Mouse (Mus musculus) heart, embryonic 13.5 days (tissue): Measurements from ENCODE around the gene Agtr1a. TPM values are rescaled to one million over a fixed set of nuclear protein-coding genes. Genes with fewer than 3 reads are reported as not detected.

Experiments
- ATAC-seq: fragments of 200-750 bp; cut with Nextera tagmentation; 2 replicates; pipeline ENCODE4 v1.8.0; 2017; ENCODE audit warnings: moderate TSS enrichment; ENCODE audit not compliant: insufficient number of reproducible peaks, low FRiP score, low TSS enrichment; ENCODE audit errors: extremely low read depth
- H3K27ac ChIP-seq: fragments of 300-500 bp; sonication (generic); replicated peaks from 2 replicates; pipeline ENCODE4 v1.5.1; 2015; ENCODE audit warnings: moderate library complexity, mild to moderate bottlenecking, inconsistent platforms
- H3K27me3 ChIP-seq: fragments of 300-500 bp; sonication (generic); replicated peaks from 2 replicates; pipeline ENCODE4 v1.6.1; 2015; ENCODE audit warnings: mild to moderate bottlenecking, inconsistent platforms
- H3K36me3 ChIP-seq: fragments of 300-500 bp; sonication (generic); 2 replicates; pipeline ENCODE4 v1.6.1; 2015; ENCODE audit warnings: mild to moderate bottlenecking, inconsistent platforms
- H3K4me1 ChIP-seq: fragments of 300-500 bp; sonication (generic); 2 replicates; pipeline ENCODE4 v1.6.1; 2015; ENCODE audit warnings: inconsistent platforms
- H3K4me2 ChIP-seq: fragments of 300-500 bp; sonication (generic); 2 replicates; pipeline ENCODE4 v1.6.1; 2015; ENCODE audit warnings: inconsistent platforms, mild to moderate bottlenecking, moderate library complexity
- H3K4me3 ChIP-seq: fragments of 300-500 bp; sonication (generic); 2 replicates; pipeline ENCODE4 v1.5.1; 2015; ENCODE audit warnings: moderate library complexity, mild to moderate bottlenecking, inconsistent platforms
- H3K9ac ChIP-seq: fragments of 300-500 bp; sonication (generic); 2 replicates; pipeline ENCODE4 v1.6.1; 2015; ENCODE audit warnings: inconsistent platforms, mild to moderate bottlenecking, moderate library complexity
- H3K9me3 ChIP-seq: fragments of 300-500 bp; sonication (generic); 2 replicates; pipeline ENCODE4 v1.6.1; 2016; ENCODE audit warnings: inconsistent platforms
- WGBS: fragments of 180-500 bp; shearing (Covaris S2); methylation state at CpG from one replicate; pipeline ENCODE4 v1.1.7; 2015; ENCODE audit warnings: mixed read lengths; 5-methylcytosine and 5-hydroxymethylcytosine counted together
- polyA plus RNA-seq: library from polyadenylated mRNA; unstranded; fragments of >200 nt; fragmentation: Nextera tagmentation; extraction: Ambion mirVana; gene quantifications from 2 replicates; pipeline ENCODE4 v1.2.1, GENCODE M21; 2015

Gene Agtr1a
- polyA plus RNA-seq, 1 experiment from 2014 or later = 9.2 TPM

DNA sequence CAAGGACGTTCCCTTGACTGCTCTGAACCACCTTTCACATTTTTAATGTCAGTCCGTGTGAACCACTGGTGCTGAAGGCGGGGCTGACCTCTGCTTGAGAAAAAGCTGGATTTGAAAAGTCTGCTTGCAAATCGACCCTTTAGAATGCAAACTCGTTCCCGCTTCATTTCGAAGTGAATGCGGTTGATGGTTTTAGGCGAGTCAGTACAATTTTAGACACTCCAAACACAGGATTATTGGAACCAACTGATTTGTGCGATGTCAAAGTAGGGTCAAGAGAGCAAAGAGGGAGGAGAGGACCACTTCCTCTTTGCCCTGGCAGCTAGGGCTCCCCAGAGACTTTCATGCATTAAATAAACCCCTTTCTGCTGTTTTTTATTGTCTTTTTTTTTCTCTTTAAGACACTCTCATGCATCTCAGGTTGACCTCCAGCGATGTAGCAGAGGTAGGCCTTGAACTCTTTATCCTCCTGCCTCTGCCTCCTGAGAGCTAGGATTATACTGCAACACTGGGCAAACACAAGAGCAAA is 27.9 kb downstream of the Agtr1a start:
- no peak for ATAC-seq
- Histone ChIP-seq H3K36me3 (no peaks in the 10 kb centered on the region), H3K4me3 (no peak overlapping the region), H3K27ac (no peak overlapping the region), H3K4me2 (no peak overlapping the region), H3K27me3 (no peaks in the 10 kb centered on the region), H3K9ac (no peak overlapping the region), H3K4me1 (peaks cover 24% of the 10 kb centered on the region), H3K9me3 (no peaks in the 10 kb centered on the region)
- 81% methylated on average over 11 of the region's 11 CpGs for WGBS

- Histone ChIP-seq H3K27me3 (no peaks in the 10 kb centered on the region), H3K9me3 (no peaks in the 10 kb centered on the region), H3K4me3 (no peak overlapping the region), H3K4me2 (no peak overlapping the region), H3K36me3 (no peaks in the 10 kb centered on the region), H3K9ac (no peak overlapping the region), H3K4me1 (peaks cover 24% of the 10 kb centered on the region), H3K27ac (no peak overlapping the region)
- ATAC-seq = no peak
- WGBS = 81% methylated on average over 9 of the region's 9 CpGs
These were observed 28.5 kb downstream of the Agtr1a start for GRCm38 (mm10) chr13:30364780-30365179.

- H3K4me1 ChIP-seq = peaks cover 24% of the 10 kb centered on the region
- 42% methylated on average over 2 of the region's 2 CpGs for WGBS
- ATAC-seq = no peak
- H3K4me3 ChIP-seq = no peak overlapping the region
- H3K36me3 ChIP-seq = no peaks in the 10 kb centered on the region
- H3K27ac ChIP-seq = no peak overlapping the region
- H3K9ac ChIP-seq = no peak overlapping the region
- H3K4me2 ChIP-seq = no peak overlapping the region
- no peaks in the 10 kb centered on the region for H3K27me3 ChIP-seq
- H3K9me3 ChIP-seq = no peaks in the 10 kb centered on the region
These were observed 29.1 kb downstream of the Agtr1a start for GRCm38 (mm10) chr13:30365378-30365777.

DNA sequence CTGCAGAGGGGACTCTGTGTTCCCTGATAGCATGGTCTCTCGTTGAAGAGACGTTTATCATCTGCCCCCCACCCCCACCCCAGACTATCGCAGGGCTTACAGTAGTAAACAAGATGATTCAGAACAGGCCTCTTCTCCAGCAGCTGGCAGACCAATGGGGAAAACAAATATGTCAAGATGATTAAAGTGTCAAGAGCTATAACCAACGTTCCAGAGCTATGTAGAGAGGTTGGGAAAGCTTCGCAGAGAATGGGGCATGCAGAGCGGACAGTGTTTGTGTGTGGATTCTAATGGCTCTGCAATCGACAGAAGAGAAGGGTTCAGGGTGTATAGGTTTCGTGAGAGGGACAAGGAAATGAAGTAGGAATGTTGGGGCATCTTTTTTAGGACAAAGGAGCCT is 31.9 kb downstream of the Agtr1a start:
- Histone ChIP-seq H3K4me1 (peaks cover 18% of the 10 kb centered on the region), H3K4me2 (no peak overlapping the region), H3K27me3 (no peaks in the 10 kb centered on the region), H3K4me3 (no peak overlapping the region), H3K27ac (no peak overlapping the region), H3K9me3 (no peaks in the 10 kb centered on the region), H3K9ac (no peak overlapping the region), H3K36me3 (no peaks in the 10 kb centered on the region)
- no peak for ATAC-seq
- WGBS = 58% methylated on average over 8 of the region's 8 CpGs

GRCm38 (mm10) chr13:30368746-30369145 is 32.5 kb downstream of the Agtr1a start:
- Histone ChIP-seq H3K9me3 (no peaks in the 10 kb centered on the region), H3K36me3 (no peaks in the 10 kb centered on the region), H3K27ac (no peak overlapping the region), H3K4me3 (no peak overlapping the region), H3K27me3 (no peaks in the 10 kb centered on the region), H3K4me2 (no peak overlapping the region), H3K4me1 (peaks cover 14% of the 10 kb centered on the region), H3K9ac (no peak overlapping the region)
- 47% methylated on average over 2 of the region's 2 CpGs for WGBS
- ATAC-seq = no peak

DNA sequence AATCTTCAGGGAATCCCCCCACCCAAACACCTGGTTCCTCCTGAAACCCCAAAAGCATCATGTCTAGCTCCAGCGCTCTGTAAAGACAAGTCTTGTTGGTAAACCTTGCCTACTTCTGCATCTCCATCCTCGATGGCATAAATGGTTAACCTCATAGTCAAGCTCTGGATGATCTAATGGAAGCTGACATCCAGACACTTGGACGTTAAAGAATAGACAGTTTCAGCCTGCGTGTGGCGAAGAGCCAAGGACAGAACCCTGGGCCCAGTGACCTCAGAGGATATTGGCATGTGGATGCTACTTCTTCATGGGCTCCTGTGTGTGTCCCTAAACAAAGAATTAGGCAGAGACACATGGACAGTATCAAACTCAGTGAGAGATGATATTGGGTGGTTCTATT is 42.6 kb downstream of the Agtr1a start:
- Histone ChIP-seq H3K27ac (no peak overlapping the region), H3K9ac (no peak overlapping the region), H3K36me3 (no peaks in the 10 kb centered on the region), H3K4me3 (no peak overlapping the region), H3K4me2 (no peak overlapping the region), H3K27me3 (no peaks in the 10 kb centered on the region), H3K4me1 (peaks cover 6% of the 10 kb centered on the region), H3K9me3 (0 out of 2 replicates have a peak, but pooled peaks cover 5% of the 10 kb centered on the region)
- 74% methylated on average over 5 of the region's 5 CpGs for WGBS
- ATAC-seq = no peak

- Histone ChIP-seq H3K36me3 (no peaks in the 10 kb centered on the region), H3K9ac (no peak overlapping the region), H3K4me1 (peaks cover 3% of the 10 kb centered on the region), H3K9me3 (0 out of 2 replicates have a peak, but pooled peaks cover 5% of the 10 kb centered on the region), H3K4me2 (no peak overlapping the region), H3K27me3 (no peaks in the 10 kb centered on the region), H3K27ac (no peak overlapping the region), H3K4me3 (no peak overlapping the region)
- no peak for ATAC-seq
- WGBS = 82% methylated on average over 6 of the region's 6 CpGs
These were observed 48.9 kb downstream of the Agtr1a start for GRCm38 (mm10) chr13:30385183-30385582.

- ATAC-seq = no peak
- Histone ChIP-seq H3K9me3 (peaks cover 6% of the 10 kb centered on the region), H3K36me3 (no peaks in the 10 kb centered on the region), H3K4me1 (no peaks in the 10 kb centered on the region), H3K9ac (no peak overlapping the region), H3K27me3 (no peaks in the 10 kb centered on the region), H3K4me3 (no peak overlapping the region), H3K27ac (no peak overlapping the region), H3K4me2 (no peak overlapping the region)
These were observed 57.9 kb downstream of the Agtr1a start for GRCm38 (mm10) chr13:30394123-30394522.

GRCm38 (mm10) chr13:30396431-30396830 is 60.2 kb downstream of the Agtr1a start:
- Histone ChIP-seq H3K9me3 (peaks cover 6% of the 10 kb centered on the region), H3K4me3 (no peak overlapping the region), H3K27ac (no peak overlapping the region), H3K27me3 (no peaks in the 10 kb centered on the region), H3K36me3 (no peaks in the 10 kb centered on the region), H3K4me2 (no peak overlapping the region), H3K4me1 (no peaks in the 10 kb centered on the region), H3K9ac (no peak overlapping the region)
- 62% methylated on average over 3 of the region's 3 CpGs for WGBS
- ATAC-seq = no peak

- H3K27ac ChIP-seq = no peak overlapping the region
- no peak for ATAC-seq
- no peaks in the 10 kb centered on the region for H3K27me3 ChIP-seq
- no peak overlapping the region for H3K9ac ChIP-seq
- H3K4me3 ChIP-seq = no peak overlapping the region
- no peaks in the 10 kb centered on the region for H3K9me3 ChIP-seq
- no peak overlapping the region for H3K4me2 ChIP-seq
- H3K36me3 ChIP-seq = no peaks in the 10 kb centered on the region
- WGBS = 94% methylated on average over 3 of the region's 3 CpGs
- no peaks in the 10 kb centered on the region for H3K4me1 ChIP-seq
These were observed 62.6 kb downstream of the Agtr1a start for GRCm38 (mm10) chr13:30398852-30399251.

DNA sequence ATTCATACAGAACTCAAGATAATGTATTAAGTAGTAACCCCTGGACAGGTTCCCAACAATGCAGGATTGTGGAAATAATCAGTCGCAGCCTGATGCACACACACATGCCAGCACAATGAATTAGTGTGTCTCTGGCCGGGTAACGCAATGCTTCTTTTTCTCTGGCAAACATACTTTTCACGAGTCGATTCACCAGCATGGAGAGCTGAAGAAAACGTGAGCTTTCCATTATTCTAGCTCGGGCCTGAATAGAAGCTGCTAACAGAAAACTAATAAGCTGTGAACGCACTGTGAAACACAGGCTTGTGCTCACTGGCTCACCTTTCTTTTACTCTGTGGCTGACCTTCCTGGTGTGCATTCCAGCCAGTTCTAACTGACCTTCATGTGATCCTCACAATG is 64.4 kb downstream of the Agtr1a start:
- Histone ChIP-seq H3K9ac (no peak overlapping the region), H3K4me3 (no peak overlapping the region), H3K27ac (no peak overlapping the region), H3K36me3 (no peaks in the 10 kb centered on the region), H3K4me2 (no peak overlapping the region), H3K27me3 (no peaks in the 10 kb centered on the region), H3K4me1 (no peaks in the 10 kb centered on the region), H3K9me3 (no peaks in the 10 kb centered on the region)
- WGBS = 67% methylated on average over 8 of the region's 8 CpGs
- no peak for ATAC-seq

DNA sequence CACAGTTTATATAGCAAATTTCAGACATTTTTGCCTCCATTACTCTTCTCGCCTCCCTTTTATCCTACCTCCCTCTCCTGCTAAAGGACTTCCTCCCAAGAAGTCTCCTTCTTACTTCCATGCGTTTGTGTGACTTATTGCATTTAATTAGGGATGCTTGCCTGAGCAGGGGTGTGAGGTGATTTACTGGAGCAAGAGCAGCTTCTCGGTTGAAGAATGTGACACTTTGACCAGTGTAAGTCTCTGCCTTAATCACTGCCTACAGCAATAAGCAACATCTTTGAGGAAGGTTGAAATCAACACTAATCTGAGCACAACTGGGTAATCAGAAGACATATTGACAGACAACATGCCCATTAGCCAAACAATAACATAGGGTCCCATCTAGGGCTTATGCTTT is 67.6 kb downstream of the Agtr1a start:
- Histone ChIP-seq H3K9ac (no peak overlapping the region), H3K27me3 (no peaks in the 10 kb centered on the region), H3K4me1 (no peaks in the 10 kb centered on the region), H3K4me2 (no peak overlapping the region), H3K9me3 (peaks cover 6% of the 10 kb centered on the region; the same call in 1 of the 2 replicates), H3K36me3 (no peaks in the 10 kb centered on the region), H3K27ac (no peak overlapping the region), H3K4me3 (no peak overlapping the region)
- ATAC-seq = no peak
- 61% methylated on average over 3 of the region's 3 CpGs for WGBS
